Mouse (Mus musculus): ENCODE results near the gene Tmie.

GRCm38 (mm10) chr9:110826390-110826789 is 53.5 kb downstream of the Tmie start, which contains the start of gene Prss43:
- no peak for TF ChIP-seq MAX (IDR thresholded peaks at IDR 0.05; ENCODE audit: low read depth)
- TF ChIP-seq POLR2AphosphoS2 (IDR thresholded peaks at IDR 0.05; ENCODE audit: insufficient read length, low read depth), result no peak
- no peak for TF ChIP-seq POLR2A (IDR thresholded peaks at IDR 0.05; ENCODE audit: insufficient read length, low read depth)
- no peak for TF ChIP-seq MYOD1 (IDR thresholded peaks at IDR 0.05; ENCODE audit: control insufficient read depth in 1 of 3, insufficient read length in 2 of 3, low read depth in 2 of 3)
- TF ChIP-seq SRF (IDR thresholded peaks at IDR 0.05; ENCODE audit: control insufficient read depth, insufficient read length, low read depth), result no peak
- TF ChIP-seq USF1 (IDR thresholded peaks at IDR 0.05; ENCODE audit: low read depth), result no peak
- no peak for TF ChIP-seq E2F4 (IDR thresholded peaks at IDR 0.05; ENCODE audit: insufficient read depth)
- TF ChIP-seq REST (IDR thresholded peaks at IDR 0.05; ENCODE audit: insufficient read depth, insufficient read length), result no peak
- TF ChIP-seq CEBPB (IDR thresholded peaks at IDR 0.05; ENCODE audit: insufficient read depth, poor library complexity, severe bottlenecking), result no peak
